Mouse (Mus musculus) spleen, adult 2 months (tissue): ENCODE data around the gene Flnb. TPM values are rescaled to one million over a fixed set of nuclear protein-coding genes. Genes with fewer than 3 reads are reported as not detected.
A peak's percentile ranks its signal among the peaks of the same experiment; 100 is the strongest.

Source experiments
- DNase-seq, 2 experiments: peaks; one replicate each; pipeline versions ENCODE4 v3.0.0 to v3.0.0-alpha.2; 2012 to 2021; ENCODE audit warnings: low spot score in 2 of 2, low read depth in 1 of 2
- H3K27ac ChIP-seq: fragments of 200-500 bp; 2 replicates; pipeline ENCODE4 v1.5.1; 2012; ENCODE audit warnings: low read length, inconsistent platforms; ENCODE audit not compliant: insufficient read depth
- H3K27me3 ChIP-seq: fragments of 200-500 bp; 2 replicates; pipeline ENCODE4 v1.6.1; 2012; ENCODE audit warnings: mild to moderate bottlenecking, moderate library complexity, low read length, inconsistent platforms; ENCODE audit not compliant: control insufficient read depth, insufficient read depth
- H3K36me3 ChIP-seq: fragments of 200-500 bp; 2 replicates; pipeline ENCODE4 v1.6.1; 2012; ENCODE audit warnings: mild to moderate bottlenecking, low read length, inconsistent platforms; ENCODE audit not compliant: control insufficient read depth, insufficient read depth
- H3K4me1 ChIP-seq: fragments of 200-500 bp; 2 replicates; pipeline ENCODE4 v1.6.1; 2011; ENCODE audit warnings: inconsistent platforms; ENCODE audit not compliant: control insufficient read depth, insufficient read depth, insufficient read length
- H3K4me3 ChIP-seq: fragments of 200-500 bp; 2 replicates; pipeline ENCODE4 v1.5.1; 2011; ENCODE audit warnings: mild to moderate bottlenecking, inconsistent platforms; ENCODE audit not compliant: insufficient read depth, insufficient read length; ENCODE audit errors: extremely low read depth
- CTCF ChIP-seq: fragments of 200-500 bp; IDR thresholded peaks from 2 replicates; pipeline ENCODE4 v1.5.1; 2011; ENCODE audit warnings: mild to moderate bottlenecking, inconsistent platforms; ENCODE audit not compliant: insufficient read depth, insufficient read length, insufficient replicate concordance; ENCODE audit errors: extremely low read depth
- POLR2A ChIP-seq: fragments of 200-500 bp; IDR thresholded peaks from 2 replicates; pipeline ENCODE4 v1.6.1; 2011; ENCODE audit warnings: low read depth, low read length, inconsistent platforms
- WGBS: fragments of 180-500 bp; shearing (Covaris S2); methylation state at CpG from one replicate; pipeline ENCODE4 v1.1.7; 2018; 5-methylcytosine and 5-hydroxymethylcytosine counted together
- polyA plus RNA-seq: library from polyadenylated mRNA; depleted of rRNA; stranded (reverse); fragments of >200 nt; gene quantifications from 2 replicates; pipeline ENCODE4 v1.2.3, GENCODE M21; 2012

The Flnb gene
- polyA plus RNA-seq, 1 experiment, result 8.2 TPM

GRCm38 (mm10) chr14:7885540-7885939 lies 67.8 kb downstream of the Flnb start:
- TF ChIP-seq POLR2A, result no peak
- no peak for TF ChIP-seq CTCF
- WGBS, result 88% methylated on average over 9 of the region's 9 CpGs
- no peaks in the 10 kb centered on the region for H3K27me3 ChIP-seq
- no peak for DNase-seq
- H3K27ac ChIP-seq, result no peak overlapping the region
- no peak overlapping the region for H3K4me3 ChIP-seq
- no peaks in the 10 kb centered on the region for H3K4me1 ChIP-seq
- peaks cover 7% of the 10 kb centered on the region for H3K36me3 ChIP-seq

GRCm38 (mm10) chr14:7886008-7886407 lies 68.3 kb downstream of the Flnb start:
- TF ChIP-seq CTCF (no peak), POLR2A (no peak)
- Histone ChIP-seq H3K4me1 (no peaks in the 10 kb centered on the region), H3K27me3 (no peaks in the 10 kb centered on the region), H3K36me3 (peaks cover 7% of the 10 kb centered on the region), H3K27ac (no peak overlapping the region), H3K4me3 (no peak overlapping the region)
- 85% methylated on average over 6 of the region's 6 CpGs for WGBS
- no peak for DNase-seq

- Histone ChIP-seq H3K4me1 (no peaks in the 10 kb centered on the region), H3K4me3 (no peak overlapping the region), H3K36me3 (peaks cover 6% of the 10 kb centered on the region), H3K27ac (no peak overlapping the region), H3K27me3 (no peaks in the 10 kb centered on the region)
- no peak for DNase-seq
- TF ChIP-seq CTCF (no peak), POLR2A (no peak)
- WGBS, result 90% methylated on average over 7 of the region's 7 CpGs
Observed at GRCm38 (mm10) chr14:7887171-7887570, 69.4 kb downstream of the Flnb start.

GRCm38 (mm10) chr14:7888294-7888693 lies 70.5 kb downstream of the Flnb start:
- Histone ChIP-seq H3K36me3 (peaks cover 7% of the 10 kb centered on the region), H3K27me3 (no peaks in the 10 kb centered on the region), H3K4me3 (no peak overlapping the region), H3K27ac (no peak overlapping the region), H3K4me1 (no peaks in the 10 kb centered on the region)
- DNase-seq, result no peak
- WGBS, result 94% methylated on average over 6 of the region's 6 CpGs
- no peak for TF ChIP-seq CTCF
- no peak for TF ChIP-seq POLR2A

- H3K4me3 ChIP-seq, result no peak overlapping the region
Observed at GRCm38 (mm10) chr14:7888811-7889651, 71.3 kb downstream of the Flnb start.

GRCm38 (mm10) chr14:7889834-7890233 lies 72.1 kb downstream of the Flnb start:
- TF ChIP-seq CTCF (no peak), POLR2A (no peak)
- DNase-seq, result peak; percentile 7 to 16
- 17% methylated on average over 9 of the region's 9 CpGs for WGBS
- no peak overlapping the region for H3K4me3 ChIP-seq
- no peak overlapping the region for H3K27ac ChIP-seq
- H3K36me3 ChIP-seq, result peaks cover 10% of the 10 kb centered on the region
- H3K27me3 ChIP-seq, result no peaks in the 10 kb centered on the region
- no peaks in the 10 kb centered on the region for H3K4me1 ChIP-seq

More at GRCm38 (mm10) chr14:7888811-7889651, 71.3 kb downstream of the Flnb start:
- 38% methylated on average over 11 of the region's 11 CpGs for WGBS
- TF ChIP-seq CTCF (no peak), POLR2A (no peak)
- H3K36me3 ChIP-seq, result peaks cover 10% of the 10 kb centered on the region
- no peak overlapping the region for H3K27ac ChIP-seq
- H3K4me1 ChIP-seq, result no peaks in the 10 kb centered on the region
- no peak for DNase-seq
- H3K27me3 ChIP-seq, result no peaks in the 10 kb centered on the region

- no peak overlapping the region for H3K4me3 ChIP-seq
- H3K27ac ChIP-seq, result no peak overlapping the region
- no peaks in the 10 kb centered on the region for H3K27me3 ChIP-seq
- DNase-seq, result no peak
- H3K4me1 ChIP-seq, result no peaks in the 10 kb centered on the region
- TF ChIP-seq CTCF (no peak), POLR2A (no peak)
- peaks cover 9% of the 10 kb centered on the region for H3K36me3 ChIP-seq
Observed at GRCm38 (mm10) chr14:7891401-7891800, 73.6 kb downstream of the Flnb start.
